Mouse (Mus musculus) testis, postnatal 10 days (tissue): Measurements from ENCODE around the gene Samd1.

Source experiments
- DNase-seq: peaks from one replicate; pipeline ENCODE4 v3.0.0; 2021; ENCODE audit warnings: low spot score

The Samd1 gene

GRCm38 (mm10) chr8:84011705-84012498, 14.4 kb downstream of the Samd1 start, which contains the start of gene 2210011C24Rik:
Gene 2210011C24Rik, minus strand, starts transcription at chr8:84012171.
- DNase-seq, result no peak

- DNase-seq, result no peak
Observed at GRCm38 (mm10) chr8:84012499-84013165, 15.2 kb downstream of the Samd1 start.

- DNase-seq, result no peak
Observed at GRCm38 (mm10) chr8:84015833-84016232, 18.4 kb downstream of the Samd1 start.

GRCm38 (mm10) chr8:84019738-84020137, 22.3 kb downstream of the Samd1 start:
- no peak for DNase-seq

GRCm38 (mm10) chr8:84021096-84021495, 23.6 kb downstream of the Samd1 start, which contains the start of gene Palm3:
Gene Palm3, plus strand, starts transcription at chr8:84021471.
- DNase-seq, result no peak

GRCm38 (mm10) chr8:84021569-84021968, 24.1 kb downstream of the Samd1 start:
- no peak for DNase-seq

GRCm38 (mm10) chr8:84023085-84023484, 25.6 kb downstream of the Samd1 start:
- peak; percentile 71 for DNase-seq

GRCm38 (mm10) chr8:84023631-84024030, 26.2 kb downstream of the Samd1 start:
- DNase-seq, result no peak

- DNase-seq, result peak; percentile 86
Observed at GRCm38 (mm10) chr8:84024171-84024570, 26.7 kb downstream of the Samd1 start.

GRCm38 (mm10) chr8:84025863-84026262, 28.4 kb downstream of the Samd1 start:
- peak; percentile 83 for DNase-seq

GRCm38 (mm10) chr8:84027449-84027848, 30.0 kb downstream of the Samd1 start:
- DNase-seq, result no peak

GRCm38 (mm10) chr8:84029272-84029671, 31.8 kb downstream of the Samd1 start:
- no peak for DNase-seq

- DNase-seq, result no peak
Observed at GRCm38 (mm10) chr8:84032777-84033176, 35.3 kb downstream of the Samd1 start.

- DNase-seq, result peak; percentile 71
Observed at GRCm38 (mm10) chr8:84038015-84038414, 40.5 kb downstream of the Samd1 start.

- peak; percentile 84 for DNase-seq
Observed at GRCm38 (mm10) chr8:84039050-84039449, 41.6 kb downstream of the Samd1 start.

- DNase-seq, result peak; percentile 84
Observed at GRCm38 (mm10) chr8:84042066-84042947, 44.8 kb downstream of the Samd1 start, which contains the start of gene Il27ra. Gene Il27ra, minus strand, starts transcription at chr8:84042589.

- DNase-seq, result no peak
Observed at GRCm38 (mm10) chr8:84042948-84043342, 45.5 kb downstream of the Samd1 start.

- no peak for DNase-seq
Observed at GRCm38 (mm10) chr8:84044103-84044502, 46.6 kb downstream of the Samd1 start.

GRCm38 (mm10) chr8:84044900-84045299, 47.4 kb downstream of the Samd1 start, which contains the start of gene Rln3:
Gene Rln3, minus strand, starts transcription at chr8:84045000.
- DNase-seq, result no peak

GRCm38 (mm10) chr8:84046505-84046904, 49.0 kb downstream of the Samd1 start:
- DNase-seq, result no peak

- no peak for DNase-seq
Observed at GRCm38 (mm10) chr8:84048171-84048570, 50.7 kb downstream of the Samd1 start.
